Mouse (Mus musculus): ENCODE data around the gene Rnf182. TPM values are rescaled to one million over a fixed set of nuclear protein-coding genes. Genes with fewer than 3 reads are reported as not detected.

Rnf182 gene
- not detected for total RNA-seq (2023)

GRCm38 (mm10) chr13:43615577-43616254 lies at the start of gene Rnf182:
Rnf182 (plus strand) TSS chr13:43615710.

Other genes with a start within 250 kb of the Rnf182 start
- 10 to 100 TPM; 68.0 to 75.6 TPM for gene Nol7, start 217.3 kb upstream of the Rnf182 start, total RNA-seq (2023)
- 100 to 1,000 TPM in 1 of 2 experiments, 10 to 100 TPM in 1; 91.3 to 105 TPM for gene Ranbp9, start 134.4 kb upstream of the Rnf182 start, total RNA-seq (2023)
- 10 to 100 TPM; 14.3 to 14.7 TPM for gene Mcur1, start 55.5 kb upstream of the Rnf182 start, total RNA-seq (2023)
- gene Cd83, start 169.1 kb downstream of the Rnf182 start, total RNA-seq (2023) = 1 to 10 TPM; 4.3 to 4.5 TPM